Mouse (Mus musculus) frontal cortex, postnatal 14 days (tissue): ENCODE measurements around the gene Rlf.
"Not testable (repeated sequence)": the region's sequence is repeated elsewhere in the genome, so short reads cannot be mapped to it uniquely, and the experiment has no call there.

Experiments used
- DNase-seq, 2 experiments: peaks; one replicate each; pipeline ENCODE4 v3.0.0; 2022; ENCODE audit warnings: low spot score in 2 of 2

The Rlf gene

DNA sequence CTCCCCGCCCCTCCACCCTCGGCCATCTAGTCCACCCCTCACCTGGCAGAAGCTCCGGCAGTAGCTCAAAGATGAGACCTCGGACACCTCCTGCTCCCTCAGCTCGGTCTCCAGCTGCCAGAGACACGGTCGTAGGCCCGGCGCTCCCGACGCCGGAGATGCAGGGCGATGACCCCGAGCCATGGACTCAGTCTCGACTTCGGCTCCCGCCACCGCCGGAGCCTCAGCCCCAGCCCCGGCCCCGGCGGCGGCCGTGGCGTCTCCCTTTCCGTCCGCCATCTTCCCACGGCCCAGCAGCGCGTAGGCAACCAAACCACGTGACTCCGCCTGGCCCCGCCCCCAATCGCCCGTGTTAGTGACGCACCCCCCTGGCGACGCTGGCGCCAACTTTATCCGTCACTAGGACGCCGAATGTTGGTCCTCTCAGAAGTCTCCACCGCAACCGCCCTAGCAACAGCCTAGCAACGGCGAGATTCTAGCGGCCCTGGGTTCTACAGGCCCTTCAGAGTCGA, at the start of gene Rlf:
TSS of gene Rlf (minus strand) at position 292 of the 512 bp plus-strand sequence.
- DNase-seq: peak; percentile 98 to 100

DNA sequence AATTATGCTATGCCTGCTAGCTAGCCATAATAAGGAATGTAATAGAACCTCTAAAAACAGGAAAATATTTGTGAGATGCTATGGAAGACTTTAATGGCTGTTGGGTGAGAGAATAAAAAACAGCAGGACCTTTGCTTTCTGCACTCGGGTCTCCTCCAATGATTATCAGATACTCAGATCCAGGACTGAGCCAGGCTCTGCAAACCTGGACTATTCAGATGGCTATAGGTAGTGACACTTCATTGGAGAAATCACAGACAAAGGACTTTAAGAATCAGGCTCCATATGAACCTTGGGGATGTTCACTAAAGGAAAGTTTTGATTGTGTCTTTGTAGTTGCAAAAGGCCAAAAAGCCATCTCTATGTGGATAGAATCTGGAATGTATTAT, 26.7 kb upstream of the Rlf start:
- DNase-seq: no peak

DNA sequence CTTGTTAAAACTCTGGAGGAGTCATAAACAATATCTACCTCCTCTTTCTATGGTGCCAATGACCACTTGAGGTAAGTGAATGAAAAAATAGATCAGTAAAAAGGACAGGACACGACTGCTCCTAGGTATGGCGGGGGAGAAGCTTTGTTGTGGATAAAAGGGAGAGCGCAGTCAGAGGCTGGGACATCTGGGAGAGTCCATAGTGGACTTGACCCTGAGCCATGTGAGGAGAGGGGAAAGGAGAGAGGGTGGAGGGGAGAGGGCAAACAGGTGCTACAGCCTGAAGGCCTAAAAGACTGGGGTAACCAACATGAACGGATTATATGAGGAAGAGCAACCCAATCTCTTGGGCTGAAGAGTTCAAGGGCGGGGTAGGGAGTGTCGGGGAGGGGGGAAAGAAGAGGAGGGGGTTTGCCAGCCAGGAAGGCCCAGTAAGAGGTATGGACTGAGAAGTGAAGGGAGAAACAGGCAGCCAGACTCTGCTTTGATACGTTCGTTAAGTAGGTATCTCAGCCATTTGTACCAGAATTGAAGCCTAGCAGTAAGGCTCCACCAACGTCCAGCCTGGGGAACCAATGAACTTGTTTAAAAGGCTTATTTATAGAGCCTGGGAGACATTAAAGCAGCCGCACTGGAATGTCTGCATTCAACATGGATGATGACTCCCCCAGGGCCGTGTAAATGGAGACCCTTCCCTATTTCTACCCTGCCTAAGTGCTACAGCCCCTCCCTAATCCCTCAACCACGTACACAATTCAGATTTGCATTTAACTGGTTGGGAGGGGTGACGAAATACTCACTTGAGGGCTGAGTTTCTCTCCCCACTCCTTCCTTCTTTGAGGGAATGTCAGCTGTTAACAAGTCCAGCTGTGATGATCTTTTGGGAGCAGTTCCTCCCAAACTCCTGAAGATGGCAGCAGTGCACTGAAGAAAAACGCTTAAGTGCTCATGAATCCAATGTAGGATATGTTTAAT, 26.0 kb upstream of the Rlf start:
- no peak for DNase-seq

DNA sequence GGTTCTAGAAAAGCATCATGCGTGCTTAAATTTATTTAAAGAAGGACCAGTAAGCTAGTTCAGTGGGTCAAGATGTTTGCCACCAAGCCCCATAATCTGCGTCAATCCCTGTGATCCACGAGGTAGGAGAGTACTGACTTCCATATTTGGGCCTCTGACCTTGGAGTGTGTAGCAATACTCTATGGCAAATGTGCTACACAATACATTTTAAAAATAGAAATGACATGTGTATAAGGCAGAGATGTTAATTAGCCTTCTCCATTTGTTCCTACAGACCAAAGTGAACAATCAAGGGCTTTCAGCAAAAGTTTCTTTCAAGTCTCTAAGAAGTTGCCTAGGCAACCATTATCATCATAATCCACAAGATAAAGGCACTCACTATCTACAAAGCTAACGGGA, 25.0 kb upstream of the Rlf start:
- DNase-seq: no peak

DNA sequence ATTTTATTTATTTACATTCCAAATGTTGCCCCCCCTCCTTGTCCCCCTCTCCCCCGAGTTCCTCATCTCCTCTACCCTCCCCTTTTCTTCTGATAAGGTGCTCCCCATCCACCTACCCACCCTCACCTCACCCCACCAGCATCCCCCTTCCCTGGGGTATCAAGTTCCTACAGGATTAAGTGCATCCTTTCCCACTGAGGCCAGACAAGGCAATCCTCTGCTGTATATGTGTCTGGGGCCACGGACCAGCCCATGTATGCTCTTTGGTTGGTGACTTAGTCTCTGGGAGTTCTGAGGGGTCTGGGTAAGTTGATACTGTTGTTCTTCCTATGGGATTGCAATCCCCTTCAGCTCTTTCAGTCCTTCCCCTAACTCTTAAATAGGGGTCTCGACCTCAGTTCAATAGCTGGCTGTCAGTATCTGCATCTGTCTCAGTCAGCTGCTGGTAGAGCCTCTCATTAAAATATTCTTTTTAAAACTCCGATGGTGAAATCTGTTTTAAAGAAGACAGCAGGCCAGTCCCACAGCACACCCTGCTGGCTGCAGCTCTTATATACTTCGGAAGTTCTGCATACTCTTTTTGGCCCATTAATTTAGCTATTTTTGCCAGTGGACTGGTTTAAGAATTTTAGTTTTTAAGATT, 17.0 kb upstream of the Rlf start:
- DNase-seq: no peak

DNA sequence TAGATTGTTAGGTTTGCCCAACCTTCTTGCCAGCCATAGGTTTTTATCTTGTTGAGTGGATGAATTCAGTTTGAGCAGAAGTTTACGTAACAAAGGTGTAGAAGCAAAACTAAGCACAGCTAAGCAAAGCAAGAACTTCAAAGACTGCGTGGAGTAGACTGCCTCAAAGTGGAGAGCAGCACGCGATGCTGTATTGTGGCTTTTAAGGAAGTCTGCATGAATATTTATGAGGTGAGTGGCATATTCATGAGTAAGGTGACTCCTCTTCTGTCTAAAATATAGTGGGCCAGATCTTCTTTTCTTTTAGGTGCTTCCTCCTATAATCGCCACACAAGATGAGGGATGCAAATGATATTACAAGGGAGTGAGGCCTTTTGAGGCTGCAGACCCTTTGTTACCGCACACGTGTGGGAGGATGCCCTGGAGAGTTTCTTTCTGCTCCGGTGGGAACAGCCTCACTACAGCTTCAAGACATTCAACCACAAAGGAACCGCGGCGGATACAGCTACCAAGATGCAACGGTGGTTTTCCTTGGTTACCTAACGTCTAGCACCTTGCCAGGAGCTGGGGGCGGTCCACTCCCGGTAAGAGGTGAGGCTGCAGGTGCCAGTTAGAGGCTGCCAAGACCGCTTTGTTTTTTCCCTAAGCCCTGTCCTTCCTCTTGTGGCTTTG, 16.2 kb upstream of the Rlf start:
- DNase-seq: no peak

DNA sequence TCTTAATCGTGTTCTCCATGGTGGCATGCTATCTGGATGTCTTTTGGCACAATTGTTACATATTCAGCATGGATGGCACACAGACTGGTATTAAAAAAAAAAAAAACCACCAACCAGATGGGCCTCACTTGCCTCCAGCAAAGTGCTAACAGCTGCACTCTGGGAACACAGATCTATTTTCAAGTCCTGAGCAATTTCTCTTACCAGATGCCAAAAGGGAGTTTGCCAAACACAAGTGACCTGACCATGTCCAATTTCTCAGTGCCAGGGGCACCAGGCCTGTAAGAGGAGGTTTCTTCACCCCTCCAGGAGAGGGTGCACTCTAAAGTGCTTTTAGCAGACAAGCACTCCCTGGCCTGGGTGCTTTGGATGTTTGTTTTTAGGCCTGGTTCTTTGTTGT, 12.2 kb upstream of the Rlf start:
- no peak for DNase-seq

DNA sequence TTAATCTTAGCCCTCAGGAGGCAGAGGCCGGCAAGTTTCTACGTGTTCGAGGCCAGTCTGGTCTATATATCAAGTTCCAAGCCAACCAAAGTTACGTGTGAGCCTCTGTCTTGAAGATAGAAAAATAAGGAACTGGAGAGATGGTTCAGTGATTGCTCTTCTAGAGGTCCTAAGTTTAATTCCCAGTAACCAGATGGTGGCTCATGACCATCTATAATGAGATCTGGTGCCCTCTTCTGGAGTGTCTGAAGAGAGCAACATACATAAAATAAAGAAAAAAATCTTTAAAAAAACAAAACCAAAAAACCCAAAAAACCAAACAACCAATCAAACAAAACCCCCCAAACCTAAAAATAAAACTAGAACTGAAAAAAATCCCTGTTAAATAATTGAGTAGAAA, 10.3 kb upstream of the Rlf start:
- DNase-seq: no peak

DNA sequence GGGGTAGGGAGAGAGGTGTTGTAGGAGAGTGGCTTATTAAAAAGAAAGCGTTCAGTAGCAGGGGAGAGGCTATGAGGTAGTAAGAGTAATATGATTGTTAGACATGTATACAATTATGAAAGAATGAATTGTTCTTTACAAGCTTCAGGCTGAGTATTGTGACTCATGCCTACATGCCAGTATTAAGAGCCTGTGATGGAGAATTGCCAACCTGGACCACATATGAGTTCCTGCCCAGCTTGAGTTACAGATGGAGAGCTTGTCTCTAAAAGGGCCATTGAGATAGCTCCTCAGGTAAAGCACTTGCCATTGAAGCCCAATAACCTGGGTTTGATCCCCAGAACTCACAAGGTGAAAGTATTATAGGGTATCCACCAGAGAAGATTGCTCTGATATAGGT, 8.3 kb upstream of the Rlf start:
- DNase-seq: no peak

DNA sequence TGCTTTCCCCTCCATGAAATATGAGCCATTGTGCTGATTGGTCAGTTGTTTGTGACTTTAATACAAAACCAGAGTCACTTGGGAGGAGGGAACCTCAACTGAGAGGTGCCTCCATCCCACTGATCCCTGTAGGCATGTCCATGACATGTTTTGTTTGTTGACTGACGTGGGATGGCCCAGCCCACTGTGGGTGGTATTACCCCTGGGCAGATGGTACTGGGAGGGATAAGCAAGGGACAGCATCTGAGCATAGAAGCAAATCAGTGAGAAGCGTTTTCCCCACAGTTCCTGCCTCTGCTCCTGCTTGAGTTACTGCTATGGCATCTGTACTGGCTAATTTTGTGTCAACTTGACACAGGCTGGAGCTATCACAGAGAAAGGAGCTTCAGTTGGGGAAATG, 1.3 kb upstream of the Rlf start:
- DNase-seq: no peak

DNA sequence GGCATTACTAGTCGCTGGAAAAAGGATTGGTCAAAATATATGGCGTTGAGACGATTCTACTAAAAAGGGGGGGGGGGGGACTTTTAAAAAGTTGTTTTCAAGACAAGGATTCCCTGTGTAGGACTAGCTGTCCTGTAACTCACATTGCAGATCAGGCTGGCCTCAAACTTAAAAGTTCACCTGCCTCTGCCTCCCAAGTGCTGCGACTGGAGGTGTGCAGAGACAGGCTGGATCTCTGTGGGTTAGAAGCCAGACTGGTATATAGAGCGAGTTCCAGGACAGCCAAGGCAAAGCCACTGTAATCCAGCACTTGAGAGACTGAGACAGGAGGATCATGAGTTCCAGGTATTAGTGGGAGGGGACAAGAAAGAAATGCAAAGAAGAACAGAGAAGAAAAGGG, 605 bp upstream of the Rlf start:
- DNase-seq: no peak

DNA sequence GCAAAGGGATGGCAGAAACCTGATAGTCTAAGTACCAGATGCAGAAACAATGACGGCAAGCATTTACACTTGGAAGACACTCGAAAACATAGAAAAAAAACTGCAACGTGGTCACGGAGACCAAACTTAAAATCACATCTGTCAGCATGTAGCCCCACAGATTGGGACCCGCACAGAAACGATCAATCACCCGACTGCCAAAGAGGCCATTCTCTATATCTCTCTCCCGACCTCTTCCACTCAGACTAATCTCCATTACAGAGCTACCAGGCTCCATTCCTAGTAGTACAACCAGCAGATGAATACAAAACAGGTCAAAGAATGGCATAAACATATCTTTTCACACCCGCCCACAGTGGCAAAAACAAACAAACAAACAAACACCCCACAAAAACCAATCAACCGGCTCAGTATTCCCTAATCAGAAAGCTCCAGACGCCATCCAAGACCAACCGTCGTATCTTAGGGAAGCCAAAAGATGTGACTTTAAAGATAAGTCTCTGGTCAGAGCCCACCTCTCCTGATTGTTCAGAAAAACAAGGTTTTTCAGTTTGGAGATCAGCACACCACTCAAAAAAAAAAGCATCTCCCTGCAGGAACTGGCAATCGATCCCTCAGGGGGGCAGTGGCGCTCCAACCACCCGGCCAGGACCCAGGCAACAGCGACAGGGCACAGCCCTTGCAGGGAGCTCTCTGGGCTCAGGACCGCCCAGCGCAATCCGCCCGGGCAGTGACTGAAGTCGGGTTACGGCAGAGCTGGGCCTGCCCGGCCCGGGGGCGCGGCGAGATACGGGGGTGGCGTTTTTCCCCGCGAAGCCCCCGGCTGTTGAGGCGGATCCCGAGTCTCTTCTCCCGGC, 720 bp downstream of the Rlf start:
- DNase-seq: peak in 1 of 2 experiments; percentile 51

DNA sequence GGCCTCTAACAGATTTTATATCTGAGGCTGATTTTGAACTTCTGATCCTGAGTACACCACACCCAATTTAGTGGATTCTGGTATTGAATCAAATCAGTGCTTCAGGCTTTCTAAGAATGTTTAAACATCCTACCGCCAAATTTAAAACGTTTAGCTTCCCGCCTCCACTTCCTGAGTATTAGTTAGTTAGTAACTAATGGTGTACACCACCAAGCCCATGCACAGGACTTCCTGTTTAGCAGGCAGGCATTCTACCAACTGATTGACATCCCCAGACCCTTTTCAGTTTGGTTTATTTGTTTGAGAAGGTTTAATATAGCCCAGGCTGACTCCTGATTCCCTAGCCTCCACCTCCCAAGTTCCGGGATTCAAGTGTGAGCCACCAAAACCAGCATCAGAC, 6.0 kb downstream of the Rlf start:
- DNase-seq: no peak

DNA sequence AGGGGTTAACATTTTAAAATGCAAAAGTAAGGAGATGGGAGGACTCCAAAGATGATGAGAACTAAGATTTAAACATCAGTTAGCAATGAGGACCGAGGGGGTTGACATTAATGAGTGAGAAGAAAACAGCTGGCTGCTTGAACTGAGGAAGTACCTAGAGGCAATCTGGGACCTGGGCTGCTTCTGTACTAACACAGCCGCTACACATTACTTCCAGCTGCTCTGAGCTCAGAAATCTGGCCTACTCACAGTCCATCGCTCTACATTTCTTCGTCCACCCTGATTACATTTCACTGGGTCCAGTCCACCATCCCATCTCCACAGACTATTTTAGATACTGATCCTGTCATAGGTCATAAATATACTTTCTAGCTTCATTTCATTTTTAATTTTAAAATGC, 17.0 kb downstream of the Rlf start:
- no peak for DNase-seq

DNA sequence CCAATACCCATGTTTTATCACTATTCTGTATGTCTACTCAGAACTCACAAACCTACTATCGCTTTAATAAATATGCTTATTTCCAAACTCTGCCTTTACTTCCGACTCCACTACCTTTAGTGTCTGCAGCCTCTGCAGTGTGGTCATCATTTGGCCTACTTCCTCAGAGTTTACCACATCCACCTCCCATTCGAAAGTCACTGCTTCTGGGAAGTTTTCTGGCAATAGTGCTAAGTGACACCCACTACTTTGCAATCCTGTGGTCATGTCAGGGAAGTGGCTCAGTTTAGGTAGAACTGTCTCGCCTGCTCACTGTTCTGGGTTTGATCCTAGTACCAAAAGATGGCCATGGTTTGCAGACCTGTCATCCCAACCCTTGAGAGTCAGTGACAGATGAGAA, 17.9 kb downstream of the Rlf start:
- no peak for DNase-seq

DNA sequence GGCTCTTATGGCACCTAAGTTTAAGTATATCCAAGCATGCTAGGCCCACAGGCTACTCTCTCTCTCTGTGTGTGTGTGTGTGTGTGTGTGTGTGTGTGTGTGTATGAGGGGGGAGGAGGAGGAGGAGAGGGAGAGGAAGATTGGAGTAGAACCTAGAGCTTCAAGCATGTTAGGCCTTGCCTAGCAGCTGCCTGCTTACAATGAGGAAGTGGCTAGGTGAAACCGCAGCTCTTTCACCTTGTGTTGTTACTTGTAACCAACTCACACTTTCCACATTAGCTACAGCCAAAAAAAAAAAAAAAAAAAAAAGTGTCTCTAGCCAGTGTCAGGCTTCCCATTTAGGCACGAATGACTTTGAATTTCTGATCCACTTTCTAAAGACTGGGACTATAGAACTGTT, 18.7 kb downstream of the Rlf start:
- no peak for DNase-seq

DNA sequence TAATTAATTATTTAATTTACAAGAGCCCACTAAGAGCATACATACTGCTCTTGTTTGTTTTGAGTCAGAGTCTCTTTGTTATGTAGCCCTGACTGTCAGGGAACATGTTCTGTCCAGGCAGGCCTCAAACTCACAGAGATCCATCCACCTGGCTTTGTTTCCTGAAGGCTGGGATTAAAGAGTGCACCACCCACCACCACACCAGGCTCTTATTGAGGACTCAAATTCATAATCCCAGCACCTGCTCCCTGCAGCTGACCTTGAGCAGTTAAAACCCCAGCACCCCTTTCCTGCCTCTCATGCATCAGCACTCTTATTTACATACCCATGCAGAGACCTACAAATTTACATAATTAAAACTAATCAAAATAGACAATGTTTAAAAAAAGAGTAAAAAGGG, 20.1 kb downstream of the Rlf start:
- DNase-seq: no peak

DNA sequence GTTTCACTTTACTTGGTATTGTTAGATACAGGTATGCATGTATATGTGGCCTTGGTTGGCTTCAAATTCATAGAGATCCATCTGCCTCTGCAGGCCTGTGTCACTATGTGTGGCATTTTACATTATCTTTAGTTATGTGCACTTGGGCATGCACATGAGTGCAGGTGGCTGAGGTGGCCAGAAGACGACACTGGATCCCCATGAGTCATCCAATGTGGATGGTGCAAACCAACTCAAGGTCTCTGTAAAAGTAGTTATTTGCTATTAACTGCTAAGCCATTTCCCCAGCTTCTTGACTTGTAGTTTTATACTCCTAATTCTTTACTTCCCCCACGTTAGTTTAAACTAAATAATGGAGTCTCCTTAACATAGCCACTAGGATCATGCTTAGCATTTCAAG, 22.6 kb downstream of the Rlf start:
- no peak for DNase-seq

DNA sequence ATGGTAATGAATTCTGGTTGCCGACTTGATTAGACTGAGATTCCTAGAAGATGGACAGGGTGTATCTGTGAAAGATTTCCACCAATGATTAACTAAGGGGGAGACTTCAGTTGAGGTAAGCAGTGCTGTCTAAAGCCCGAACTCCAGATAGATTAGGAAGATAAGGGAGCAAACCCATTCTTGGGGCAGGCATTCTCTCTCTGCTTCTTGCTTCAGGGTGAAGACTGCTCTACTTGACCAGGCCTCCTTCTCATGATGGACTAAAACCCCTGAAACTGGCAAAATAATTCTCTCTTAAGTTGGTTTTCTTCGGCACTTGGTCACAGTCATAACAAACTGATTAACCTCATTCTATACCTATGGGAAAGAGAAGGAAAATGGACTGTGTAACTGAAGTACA, 25.5 kb downstream of the Rlf start:
- DNase-seq: no peak

DNA sequence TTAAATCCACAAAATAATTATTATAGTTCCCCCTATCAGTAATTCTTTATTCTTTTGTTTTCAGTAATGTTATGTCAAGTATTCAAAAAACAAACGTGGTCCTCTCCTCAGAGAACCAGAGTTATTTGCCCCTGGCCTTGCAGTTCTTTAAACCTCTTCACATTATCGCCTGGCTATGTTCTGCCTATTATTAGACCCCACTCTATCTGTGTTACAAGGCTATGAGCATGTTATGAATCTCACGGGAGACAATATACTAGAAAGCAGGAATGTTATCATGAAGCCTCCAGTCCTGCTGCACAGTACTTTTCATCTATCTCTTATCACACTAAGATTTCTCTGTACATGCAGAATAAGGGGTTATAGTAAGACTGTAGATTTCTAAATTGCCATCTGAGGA, 35.2 kb downstream of the Rlf start:
- DNase-seq: no peak

DNA sequence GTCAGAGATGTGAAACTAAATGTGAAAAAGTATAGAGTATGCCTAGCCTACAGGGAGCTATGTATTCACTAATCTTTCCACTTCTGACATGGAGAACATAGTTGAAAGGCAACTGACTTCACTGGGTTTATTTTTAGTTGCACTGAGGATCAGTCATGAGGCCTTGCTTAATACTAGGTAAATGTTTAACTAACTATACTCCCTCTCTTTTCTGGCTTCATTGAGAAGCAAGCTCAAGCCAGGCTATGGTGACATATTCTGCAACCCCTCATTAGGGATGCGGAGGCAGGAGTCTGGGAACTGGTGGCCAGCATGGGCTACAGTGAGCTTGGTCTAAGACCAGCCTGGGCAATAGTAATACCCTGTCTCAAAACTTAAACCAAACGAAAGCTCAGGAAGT, 47.2 kb downstream of the Rlf start:
- DNase-seq: no peak

DNA sequence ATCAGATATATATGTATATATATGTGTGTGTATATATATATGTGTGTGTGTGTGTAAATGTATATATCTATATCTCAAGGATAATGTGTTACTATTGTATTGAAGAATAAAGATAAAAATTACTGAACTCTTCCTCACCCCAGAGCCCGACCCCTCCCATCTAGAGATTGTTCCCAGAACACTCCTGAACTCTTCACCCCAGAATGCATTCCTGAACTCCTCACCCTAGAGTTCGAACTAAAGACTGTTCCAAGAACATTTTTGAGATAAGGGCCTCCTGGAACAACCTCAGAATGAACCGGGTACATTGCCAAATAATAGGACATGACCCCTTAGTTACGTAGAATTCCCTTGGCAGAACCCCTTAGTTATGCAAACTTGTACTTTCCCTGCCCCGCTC, 48.2 kb downstream of the Rlf start:
- not testable (repeated sequence) for DNase-seq
